Mouse (Mus musculus) gonadal fat pad, adult 2 months (tissue): ENCODE results near the gene Anapc1. TPM values are rescaled to one million over a fixed set of nuclear protein-coding genes. Genes with fewer than 3 reads are reported as not detected.

ENCODE experiments used
- DNase-seq: peaks from one replicate; pipeline ENCODE4 v3.0.0-alpha.2; 2012; ENCODE audit warnings: low read depth
- polyA plus RNA-seq: library from polyadenylated mRNA; depleted of rRNA; stranded (reverse); fragments of >200 nt; gene quantifications from 2 replicates; pipeline ENCODE4 v1.2.3, GENCODE M21; 2012; rRNA removed

The Anapc1 gene
- polyA plus RNA-seq, 1 experiment, result 40.5 TPM

DNA sequence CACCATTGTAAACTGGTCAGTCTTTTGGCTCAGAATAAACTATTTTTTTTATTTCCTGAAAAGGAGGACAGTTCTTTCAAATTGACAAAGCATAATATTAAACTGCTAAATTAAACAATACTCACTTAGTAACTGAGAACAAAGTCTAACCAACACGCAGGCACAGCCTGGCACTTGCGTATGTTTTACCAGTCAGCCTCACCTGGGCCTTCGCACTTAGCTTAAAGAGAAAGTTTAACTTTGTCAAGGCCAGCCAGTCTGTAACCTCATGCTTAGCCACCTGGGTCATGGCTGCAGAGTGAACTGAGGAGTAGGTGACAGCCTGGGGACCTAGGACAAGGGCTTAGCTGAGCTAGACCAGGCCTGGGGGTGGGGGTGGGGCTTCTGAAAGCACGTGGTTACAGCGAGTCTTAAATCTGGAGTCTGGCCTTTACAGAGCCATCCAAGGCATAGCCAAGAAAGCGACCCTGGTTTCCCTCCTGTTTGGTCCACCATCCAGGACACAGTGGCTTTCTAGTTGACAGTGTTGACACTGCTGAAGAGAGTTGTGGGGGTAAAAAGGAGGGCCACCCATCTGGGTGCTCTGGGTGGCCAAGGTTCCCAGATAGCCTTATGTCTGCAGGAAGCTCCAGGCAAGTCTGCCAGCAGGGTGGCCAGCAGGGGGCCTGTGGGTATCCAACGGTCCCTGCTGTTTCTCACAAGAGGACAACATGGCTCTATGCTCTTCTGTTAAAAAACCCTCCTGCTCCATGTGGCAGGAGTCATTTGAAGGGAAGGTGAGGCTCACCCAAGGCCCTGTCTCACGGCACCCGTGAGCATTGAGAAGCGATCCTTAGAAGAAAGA lies 120.7 kb downstream of the Anapc1 start:
- no peak for DNase-seq

DNA sequence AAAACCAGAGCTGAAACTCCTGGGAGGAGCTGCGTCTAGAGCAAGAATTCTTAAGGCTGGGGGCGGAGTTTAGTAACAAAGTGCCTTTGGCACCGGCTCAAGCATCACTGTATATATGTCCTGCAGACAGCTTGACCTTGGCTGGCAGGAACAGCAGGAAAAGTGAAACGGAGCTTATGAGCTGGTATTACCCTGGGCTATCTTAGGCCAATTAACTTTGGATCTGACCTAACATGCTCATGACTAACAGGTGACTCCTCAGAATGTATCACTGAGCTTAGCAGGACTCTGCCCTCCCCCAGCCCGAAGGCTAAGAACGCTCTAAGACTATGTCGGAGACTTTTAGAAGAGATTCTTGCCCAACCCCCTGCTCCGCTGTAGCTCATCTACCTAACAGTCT lies 121.3 kb downstream of the Anapc1 start:
- peak; percentile 58 for DNase-seq

- no peak for DNase-seq
Observed at GRCm38 (mm10) chr2:128564195-128564594, 123.0 kb downstream of the Anapc1 start.

Other genes starting within 250 kb of the Anapc1 start
- not detected in 2 replicates for gene Spdye4c, start 96.2 kb downstream of the Anapc1 start, polyA plus RNA-seq
- 8.8 and 10.2 TPM in 2 replicates for gene Mertk, start 11.6 kb upstream of the Anapc1 start, polyA plus RNA-seq
- 24.5 and 26.3 TPM in 2 replicates for gene Tmem87b, start 130.7 kb upstream of the Anapc1 start, polyA plus RNA-seq
- gene Fbln7, start 175.6 kb upstream of the Anapc1 start, polyA plus RNA-seq, result 3.2 and 4.3 TPM in 2 replicates